Mouse (Mus musculus): ENCODE results near the gene Iqce.

Iqce gene

GRCm38 (mm10) chr5:140617714-140618113 lies 84.5 kb downstream of the Iqce start:
- DNase-seq (ENCODE audit: low read depth, low spot score): peak; percentile 59

GRCm38 (mm10) chr5:140616691-140617090 lies 85.5 kb downstream of the Iqce start:
- DNase-seq (ENCODE audit: low read depth, low spot score): no peak

- DNase-seq (ENCODE audit: low read depth, low spot score): no peak
These were observed 86.1 kb downstream of the Iqce start for GRCm38 (mm10) chr5:140616110-140616503.

GRCm38 (mm10) chr5:140615321-140616109 lies 86.7 kb downstream of the Iqce start:
- no peak for DNase-seq (ENCODE audit: low read depth, low spot score)

- no peak for DNase-seq (ENCODE audit: low read depth, low spot score)
These were observed 87.3 kb downstream of the Iqce start for GRCm38 (mm10) chr5:140614837-140615236.

- DNase-seq (ENCODE audit: low read depth, low spot score): no peak
These were observed 88.0 kb downstream of the Iqce start for GRCm38 (mm10) chr5:140614141-140614540.

GRCm38 (mm10) chr5:140612191-140612590 lies 90.0 kb downstream of the Iqce start:
- no peak for DNase-seq (ENCODE audit: low read depth, low spot score)
